Mouse (Mus musculus): ENCODE measurements around the gene Ppa2.

- TF ChIP-seq CHD2 (IDR thresholded peaks at IDR 0.05; ENCODE audit: low read depth, low read length) (no peak), ZC3H11A (IDR thresholded peaks at IDR 0.05; ENCODE audit: borderline replicate concordance, low read depth, low read length) (no peak)
Observed at GRCm38 (mm10) chr3:133379997-133380396, 70.1 kb downstream of the Ppa2 start.

Data from ES-E14 (cell line).